Mouse (Mus musculus) hindbrain, embryonic 11.5 days (tissue): ENCODE results near the gene Fanci. TPM values are rescaled to one million over a fixed set of nuclear protein-coding genes. Genes with fewer than 3 reads are reported as not detected.

Source experiments
- ATAC-seq: fragments of 200-750 bp; cut with Nextera tagmentation; 2 replicates; pipeline ENCODE4 v1.8.0; 2017; ENCODE audit warnings: mild to moderate bottlenecking, moderate TSS enrichment, moderate library complexity; ENCODE audit not compliant: low FRiP score
- DNase-seq: peaks from one replicate; pipeline ENCODE4 v3.0.0-alpha.2; 2015; ENCODE audit warnings: low spot score
- H3K27ac ChIP-seq: fragments of 300-500 bp; sonication (generic); 2 replicates; pipeline ENCODE4 v1.5.1; 2014; ENCODE audit warnings: mild to moderate bottlenecking, low read depth, low read length
- H3K27me3 ChIP-seq: fragments of 300-500 bp; sonication (generic); 2 replicates; pipeline ENCODE4 v1.6.1; 2014; ENCODE audit warnings: mild to moderate bottlenecking, low read length, moderate library complexity, mixed read lengths; ENCODE audit not compliant: control insufficient read depth, insufficient read depth
- H3K36me3 ChIP-seq: fragments of 300-500 bp; sonication (generic); 2 replicates; pipeline ENCODE4 v1.6.1; 2014; ENCODE audit warnings: mild to moderate bottlenecking, low read length, moderate library complexity, mixed read lengths; ENCODE audit not compliant: control insufficient read depth, insufficient read depth
- H3K4me1 ChIP-seq: fragments of 300-500 bp; sonication (generic); replicated peaks from 2 replicates; pipeline ENCODE4 v1.6.1; 2014; ENCODE audit warnings: low read length, mixed read lengths; ENCODE audit not compliant: control insufficient read depth, insufficient read depth
- H3K4me2 ChIP-seq: fragments of 300-500 bp; sonication (generic); replicated peaks from 2 replicates; pipeline ENCODE4 v1.6.1; 2014; ENCODE audit warnings: mild to moderate bottlenecking, low read depth, low read length
- H3K4me3 ChIP-seq: fragments of 300-500 bp; sonication (generic); 2 replicates; pipeline ENCODE4 v1.5.1; 2014; ENCODE audit warnings: low read depth, low read length
- H3K9ac ChIP-seq: fragments of 300-500 bp; sonication (generic); 2 replicates; pipeline ENCODE4 v1.6.1; 2014; ENCODE audit warnings: low read depth, low read length
- H3K9me3 ChIP-seq: fragments of 300-500 bp; sonication (generic); 2 replicates; pipeline ENCODE4 v1.6.1; 2016; ENCODE audit warnings: low read length; ENCODE audit not compliant: control insufficient read depth
- WGBS: fragments of 180-500 bp; shearing (Covaris S2); extraction: QIAGEN DNeasy Blood & Tissue Kit; methylation state at CpG from one replicate; pipeline ENCODE4 v1.1.7; 2014; 5-methylcytosine and 5-hydroxymethylcytosine counted together
- polyA plus RNA-seq: library from polyadenylated mRNA; unstranded; fragments of >200 nt; fragmentation: Nextera tagmentation; extraction: Ambion mirVana; gene quantifications from 2 replicates; pipeline ENCODE4 v1.2.1, GENCODE M21; 2014

Gene Fanci
- polyA plus RNA-seq, result 11.7 and 16.5 TPM in 2 replicates

- Histone ChIP-seq H3K27me3 (no peaks in the 10 kb centered on the region), H3K27ac (peak within 1 kb of the TSS; percentile 53), H3K9ac (peak within 1 kb of the TSS; percentile 32), H3K4me3 (peak within 1 kb of the TSS; percentile 51), H3K36me3 (no peaks in the 10 kb centered on the region), H3K4me2 (peak within 1 kb of the TSS; percentile 85), H3K4me1 (no peaks in the 10 kb centered on the region), H3K9me3 (no peaks in the 10 kb centered on the region)
- DNase-seq, result peak; percentile 99
- 2% methylated on average over 44 of the region's 44 CpGs for WGBS
- peak; percentile 87 for ATAC-seq
Measured at GRCm38 (mm10) chr7:79391883-79392649, at the start of gene Fanci. Gene Fanci, plus strand, starts transcription at chr7:79391929.

GRCm38 (mm10) chr7:79345902-79346301 is 45.8 kb upstream of the Fanci start:
- no peaks in the 10 kb centered on the region for H3K9me3 ChIP-seq
- H3K4me2 ChIP-seq, result no peak overlapping the region
- H3K4me1 ChIP-seq, result no peaks in the 10 kb centered on the region
- ATAC-seq, result no peak
- no peak overlapping the region for H3K9ac ChIP-seq
- no peaks in the 10 kb centered on the region for H3K36me3 ChIP-seq
- peak; percentile 66 for DNase-seq
- no peak overlapping the region for H3K27ac ChIP-seq
- no peaks in the 10 kb centered on the region for H3K27me3 ChIP-seq
- WGBS, result 57% methylated on average over 4 of the region's 4 CpGs
- H3K4me3 ChIP-seq, result no peak overlapping the region

GRCm38 (mm10) chr7:79346555-79347075 is 45.1 kb upstream of the Fanci start:
- ATAC-seq (no peak), DNase-seq (no peak)
- no peaks in the 10 kb centered on the region for H3K36me3 ChIP-seq
- H3K27ac ChIP-seq, result no peak overlapping the region
- WGBS, result 81% methylated on average over 8 of the region's 8 CpGs
- no peaks in the 10 kb centered on the region for H3K27me3 ChIP-seq
- H3K4me3 ChIP-seq, result no peak overlapping the region
- H3K9ac ChIP-seq, result no peak overlapping the region
- H3K4me1 ChIP-seq, result no peaks in the 10 kb centered on the region
- H3K4me2 ChIP-seq, result no peak overlapping the region
- H3K9me3 ChIP-seq, result no peaks in the 10 kb centered on the region

- ATAC-seq, result no peak
- H3K27me3 ChIP-seq, result no peaks in the 10 kb centered on the region
- H3K36me3 ChIP-seq, result no peaks in the 10 kb centered on the region
- H3K4me1 ChIP-seq, result no peaks in the 10 kb centered on the region
- no peak overlapping the region for H3K9ac ChIP-seq
- no peak overlapping the region for H3K4me3 ChIP-seq
- DNase-seq, result no peak
- no peak overlapping the region for H3K27ac ChIP-seq
- WGBS, result 79% methylated on average over 13 of the region's 13 CpGs
- no peak overlapping the region for H3K4me2 ChIP-seq
- no peaks in the 10 kb centered on the region for H3K9me3 ChIP-seq
Measured at GRCm38 (mm10) chr7:79347108-79347813, 44.5 kb upstream of the Fanci start.

- H3K36me3 ChIP-seq, result no peaks in the 10 kb centered on the region
- H3K27ac ChIP-seq, result no peak overlapping the region
- H3K9me3 ChIP-seq, result no peaks in the 10 kb centered on the region
- no peak overlapping the region for H3K4me3 ChIP-seq
- no peaks in the 10 kb centered on the region for H3K4me1 ChIP-seq
- no peaks in the 10 kb centered on the region for H3K27me3 ChIP-seq
- ATAC-seq, result no peak
- no peak overlapping the region for H3K9ac ChIP-seq
- no peak for DNase-seq
- 91% methylated on average over 8 of the region's 8 CpGs for WGBS
- H3K4me2 ChIP-seq, result no peak overlapping the region
Measured at GRCm38 (mm10) chr7:79348816-79349215, 42.9 kb upstream of the Fanci start.

GRCm38 (mm10) chr7:79349738-79350386 is 41.9 kb upstream of the Fanci start:
- Histone ChIP-seq H3K36me3 (no peaks in the 10 kb centered on the region), H3K9ac (no peak overlapping the region), H3K4me3 (no peak overlapping the region), H3K4me1 (no peaks in the 10 kb centered on the region), H3K27ac (no peak overlapping the region), H3K4me2 (no peak overlapping the region), H3K27me3 (no peaks in the 10 kb centered on the region), H3K9me3 (no peaks in the 10 kb centered on the region)
- WGBS, result 39% methylated on average over 12 of the region's 12 CpGs
- peak; percentile 85 for DNase-seq
- 0 out of 2 replicates have a peak, but pooled peaks have one; percentile 40 for ATAC-seq

GRCm38 (mm10) chr7:79358350-79359182 is 33.2 kb upstream of the Fanci start:
- ATAC-seq, result no peak
- Histone ChIP-seq H3K27me3 (no peaks in the 10 kb centered on the region), H3K4me2 (no peak overlapping the region), H3K4me1 (no peaks in the 10 kb centered on the region), H3K36me3 (no peaks in the 10 kb centered on the region; the same call in 1 of the 2 replicates), H3K27ac (no peak overlapping the region), H3K9me3 (no peaks in the 10 kb centered on the region), H3K9ac (no peak overlapping the region), H3K4me3 (no peak overlapping the region)
- 74% methylated on average over 15 of the region's 15 CpGs for WGBS
- DNase-seq, result no peak

GRCm38 (mm10) chr7:79359183-79359435 is 32.6 kb upstream of the Fanci start:
- H3K9me3 ChIP-seq, result no peaks in the 10 kb centered on the region
- no peak overlapping the region for H3K9ac ChIP-seq
- DNase-seq, result no peak
- H3K4me1 ChIP-seq, result no peaks in the 10 kb centered on the region
- WGBS, result 95% methylated on average over 3 of the region's 3 CpGs
- ATAC-seq, result no peak
- H3K4me3 ChIP-seq, result no peak overlapping the region
- H3K36me3 ChIP-seq, result no peaks in the 10 kb centered on the region; the same call in 1 of the 2 replicates
- no peak overlapping the region for H3K27ac ChIP-seq
- no peak overlapping the region for H3K4me2 ChIP-seq
- H3K27me3 ChIP-seq, result no peaks in the 10 kb centered on the region
